Mouse (Mus musculus) gastrocnemius, postnatal 10 days (tissue): ENCODE results near the gene Capn12. TPM values are rescaled to one million over a fixed set of nuclear protein-coding genes. Genes with fewer than 3 reads are reported as not detected.
A peak's percentile ranks its signal among the peaks of the same experiment; 100 is the strongest.
"Not testable (repeated sequence)": the region's sequence is repeated elsewhere in the genome, so short reads cannot be mapped to it uniquely, and the experiment has no call there.

ENCODE experiments used
- DNase-seq: peaks from one replicate; pipeline ENCODE4 v3.0.0; 2021; ENCODE audit warnings: mixed read lengths
- total RNA-seq, 2 experiments: library from RNA; stranded (reverse); gene quantifications; 2 replicates each; pipeline ENCODE4 v1.2.3; 2021

Capn12 gene
- total RNA-seq, 2 experiments from 2014 or later, result 0.23 to 0.27 TPM

DNA sequence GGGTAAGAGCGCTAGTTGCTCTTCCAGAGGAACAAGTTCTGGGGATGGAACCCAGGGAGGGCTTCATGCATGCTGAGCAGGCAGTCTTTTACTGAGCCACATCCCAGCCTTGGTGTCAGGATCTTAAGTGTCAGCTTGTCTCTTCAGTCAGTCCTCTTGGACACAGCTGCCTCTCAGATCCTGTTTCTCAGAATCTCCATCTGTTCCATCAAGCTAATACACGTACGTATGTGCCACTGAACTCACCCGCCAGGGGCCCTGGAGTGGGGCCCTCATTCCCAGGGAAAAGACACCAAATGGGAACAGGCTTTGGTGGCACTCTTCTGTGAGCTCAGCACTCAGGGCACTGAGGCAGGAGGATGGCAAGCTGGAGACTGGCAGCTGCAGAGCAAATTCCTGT is 3.4 kb upstream of the Capn12 start:
- DNase-seq, result no peak

- DNase-seq, result no peak
Measured at GRCm38 (mm10) chr7:28879606-28880005, 1.6 kb upstream of the Capn12 start.

DNA sequence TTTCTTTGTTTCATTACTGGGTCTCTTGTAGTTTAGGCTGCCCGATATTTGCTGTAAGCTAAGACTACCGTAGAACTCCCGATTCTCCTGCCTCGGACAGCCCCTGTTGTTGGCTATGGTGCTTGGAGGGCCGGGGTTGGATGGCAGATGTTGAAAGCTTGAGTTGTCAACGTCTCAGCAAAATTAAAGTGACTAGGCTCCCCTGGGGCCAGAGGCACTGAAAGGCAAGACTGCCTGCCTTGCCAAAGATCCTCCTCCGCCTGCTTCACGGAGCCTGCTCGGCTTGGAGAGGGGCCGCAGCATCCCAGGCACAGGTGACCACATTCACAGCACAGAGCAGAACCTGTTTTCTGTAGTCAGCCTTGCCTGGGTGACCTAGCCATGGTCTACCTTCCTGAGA is 668 bp upstream of the Capn12 start:
- DNase-seq, result no peak

DNA sequence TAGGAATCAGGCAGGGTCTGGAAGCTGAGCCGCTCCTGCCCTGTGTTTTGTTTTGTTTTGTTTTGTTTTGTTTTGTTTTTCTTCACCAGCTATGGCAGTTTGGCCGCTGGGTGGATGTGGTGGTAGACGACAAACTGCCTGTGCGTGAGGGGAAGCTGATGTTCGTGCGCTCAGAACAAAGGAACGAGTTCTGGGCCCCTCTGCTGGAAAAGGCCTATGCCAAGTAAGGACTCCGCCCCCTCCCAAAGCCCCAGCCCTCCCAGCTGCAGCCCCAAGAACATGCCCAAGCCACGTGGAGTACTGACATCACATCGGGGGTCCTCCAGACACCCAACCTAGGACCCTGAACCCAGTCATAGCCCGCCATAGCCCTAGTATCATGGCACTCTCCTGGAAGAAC is 1.8 kb downstream of the Capn12 start:
- no peak for DNase-seq

DNA sequence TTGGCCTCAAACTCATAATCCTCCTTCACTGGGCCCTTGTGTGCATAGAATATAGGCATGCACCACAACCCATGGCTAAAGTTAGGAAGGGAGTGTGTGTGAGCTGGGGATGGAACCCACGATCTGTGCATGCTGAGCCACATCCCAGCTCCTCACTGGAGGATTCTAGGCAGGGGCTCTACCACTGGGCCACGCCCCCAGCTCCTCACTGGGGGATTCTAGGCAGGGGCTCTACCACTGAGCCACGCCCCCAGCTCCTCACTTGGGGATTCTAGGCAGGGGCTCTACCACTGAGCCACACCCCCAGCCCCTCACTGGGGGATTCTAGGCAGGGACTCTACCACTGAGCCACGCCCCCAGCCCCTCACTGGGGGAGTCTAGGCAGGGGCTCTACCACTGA is 2.5 kb downstream of the Capn12 start:
- not testable (repeated sequence) for DNase-seq

GRCm38 (mm10) chr7:28886486-28886885 is 5.3 kb downstream of the Capn12 start:
- DNase-seq, result no peak

DNA sequence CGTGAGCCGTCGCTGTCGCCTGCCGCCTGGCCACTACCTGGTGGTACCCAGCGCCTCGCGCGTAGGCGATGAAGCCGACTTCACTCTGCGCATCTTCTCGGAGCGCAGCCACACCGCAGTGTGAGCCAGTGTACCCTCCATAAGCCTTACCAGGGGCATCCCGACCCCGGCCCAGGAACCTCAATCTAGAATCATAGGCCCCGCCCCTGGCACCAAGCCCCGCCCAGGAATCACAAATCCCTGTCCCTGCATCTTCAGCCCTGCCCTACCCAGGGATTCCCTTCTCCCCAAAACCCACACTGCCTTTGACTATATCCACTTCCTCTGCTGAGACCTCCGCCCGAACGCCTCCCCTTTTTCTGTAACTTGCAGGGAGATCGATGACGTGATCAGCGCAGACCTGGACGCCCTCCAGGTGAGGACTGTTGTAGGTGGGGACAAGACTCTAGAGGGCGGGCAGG is 7.5 kb downstream of the Capn12 start:
- DNase-seq, result no peak

DNA sequence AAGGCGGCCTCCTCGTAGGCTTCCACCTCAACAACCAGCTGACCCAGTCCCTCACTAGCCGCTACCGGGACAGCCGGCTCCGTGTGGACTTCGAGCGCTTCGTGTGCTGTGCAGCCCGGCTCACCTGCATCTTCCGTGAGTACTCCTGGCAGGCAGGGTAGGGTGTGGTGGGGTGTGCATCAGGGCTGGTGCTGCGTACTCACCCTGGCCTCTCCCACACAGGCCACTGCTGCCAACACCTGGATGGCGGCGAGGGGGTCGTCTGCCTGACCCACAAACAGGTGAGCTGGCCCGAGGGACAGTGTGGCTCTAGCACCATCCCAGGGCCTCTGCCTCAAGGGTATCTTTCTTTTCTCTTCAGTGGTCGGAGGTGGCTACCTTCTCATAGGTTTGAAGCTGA is 11.4 kb downstream of the Capn12 start:
- DNase-seq, result no peak

- peak; percentile 53 for DNase-seq
Measured at GRCm38 (mm10) chr7:28893643-28894265, 12.5 kb downstream of the Capn12 start.

- no peak for DNase-seq
Measured at GRCm38 (mm10) chr7:28894942-28895341, 13.7 kb downstream of the Capn12 start.

- DNase-seq, result no peak
Measured at GRCm38 (mm10) chr7:28897661-28898060, 16.4 kb downstream of the Capn12 start.

GRCm38 (mm10) chr7:28899972-28900371 is 18.8 kb downstream of the Capn12 start:
- DNase-seq, result no peak

GRCm38 (mm10) chr7:28901311-28902125 is 20.3 kb downstream of the Capn12 start:
- DNase-seq, result no peak

DNA sequence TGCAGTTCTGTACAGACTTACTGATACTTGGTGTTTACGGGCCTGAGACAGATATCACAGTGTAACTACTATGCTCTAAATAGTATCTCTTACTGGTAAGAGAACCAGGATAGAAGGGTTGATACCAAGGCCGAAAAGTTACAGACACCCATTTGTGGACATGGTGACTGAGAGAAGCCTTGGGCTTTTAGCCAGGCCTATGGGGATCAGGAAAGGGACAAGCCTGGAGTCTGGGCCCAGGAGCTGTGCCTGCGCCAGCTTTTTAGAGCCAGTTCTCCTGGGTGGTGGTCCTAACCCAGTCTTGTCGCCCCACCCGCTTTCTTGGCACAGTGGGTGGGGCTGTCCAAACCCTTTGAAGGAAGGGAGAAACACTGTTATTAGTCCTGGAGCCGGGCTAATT is 21.0 kb downstream of the Capn12 start:
- no peak for DNase-seq

- DNase-seq, result no peak
Measured at GRCm38 (mm10) chr7:28902809-28903208, 21.6 kb downstream of the Capn12 start.

DNA sequence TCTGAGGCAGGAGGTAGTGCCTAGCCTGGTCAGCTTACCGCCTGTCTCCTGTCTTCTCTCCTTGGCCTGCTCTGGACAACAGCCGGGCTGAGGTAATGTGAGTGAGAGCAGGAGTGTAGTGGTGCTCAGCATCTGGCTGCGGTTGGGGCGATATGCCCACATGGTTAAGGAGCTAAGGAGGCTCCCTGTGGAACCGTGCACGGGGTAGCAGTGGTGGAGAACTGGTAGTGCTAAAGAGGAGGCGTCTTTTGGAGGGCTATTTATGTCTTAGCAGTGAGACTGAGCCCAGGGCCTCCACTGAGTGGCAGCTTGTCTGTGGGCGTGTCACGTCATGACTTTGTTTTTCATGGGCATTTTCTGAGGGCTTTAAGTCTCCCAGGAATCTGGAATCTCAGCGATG is 22.6 kb downstream of the Capn12 start:
- no peak for DNase-seq

DNA sequence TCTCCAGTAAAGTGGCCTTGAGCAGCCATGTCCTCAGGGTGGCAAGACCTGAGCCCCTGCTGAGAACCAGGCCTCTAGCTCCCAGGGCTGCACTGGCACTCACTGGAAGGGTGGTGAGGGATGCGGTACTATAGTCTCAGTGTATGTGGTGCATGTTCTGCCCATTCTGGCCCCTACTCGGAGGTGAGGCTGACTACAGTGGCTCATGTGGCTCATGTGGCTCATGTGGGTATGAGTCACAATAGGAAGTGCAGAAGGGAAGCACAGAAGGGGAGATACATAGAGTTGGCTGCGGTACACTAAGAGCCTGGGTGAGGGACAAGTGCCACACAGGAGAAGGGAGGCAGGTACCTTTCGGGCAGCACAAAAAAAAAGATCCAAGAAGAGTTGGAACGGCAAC is 26.0 kb downstream of the Capn12 start:
- DNase-seq, result no peak

DNA sequence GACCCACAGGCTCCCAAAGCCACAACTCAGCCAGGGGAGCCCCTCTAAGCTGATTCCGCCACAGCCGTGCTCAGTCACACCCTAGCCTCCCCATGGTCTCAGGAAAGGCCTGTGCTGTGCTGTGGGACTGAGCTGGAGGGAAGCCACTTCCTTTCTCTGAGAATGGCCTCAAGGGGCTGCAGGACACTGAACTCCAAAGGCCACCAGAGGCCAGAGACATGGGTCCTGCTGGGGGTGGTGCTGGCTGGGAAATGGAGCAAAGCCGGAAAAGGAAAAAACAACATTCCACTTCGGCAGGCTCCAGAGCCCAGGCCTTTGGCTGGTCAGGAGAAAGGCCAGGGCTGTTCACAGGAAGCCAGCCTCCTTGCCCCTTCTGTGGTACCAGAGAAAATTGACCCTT is 30.4 kb downstream of the Capn12 start:
- DNase-seq, result no peak

GRCm38 (mm10) chr7:28913171-28913570 is 31.9 kb downstream of the Capn12 start:
- no peak for DNase-seq

GRCm38 (mm10) chr7:28916491-28916890 is 35.3 kb downstream of the Capn12 start:
- no peak for DNase-seq

- peak; percentile 78 for DNase-seq
Measured at GRCm38 (mm10) chr7:28917503-28918426, 36.5 kb downstream of the Capn12 start.

DNA sequence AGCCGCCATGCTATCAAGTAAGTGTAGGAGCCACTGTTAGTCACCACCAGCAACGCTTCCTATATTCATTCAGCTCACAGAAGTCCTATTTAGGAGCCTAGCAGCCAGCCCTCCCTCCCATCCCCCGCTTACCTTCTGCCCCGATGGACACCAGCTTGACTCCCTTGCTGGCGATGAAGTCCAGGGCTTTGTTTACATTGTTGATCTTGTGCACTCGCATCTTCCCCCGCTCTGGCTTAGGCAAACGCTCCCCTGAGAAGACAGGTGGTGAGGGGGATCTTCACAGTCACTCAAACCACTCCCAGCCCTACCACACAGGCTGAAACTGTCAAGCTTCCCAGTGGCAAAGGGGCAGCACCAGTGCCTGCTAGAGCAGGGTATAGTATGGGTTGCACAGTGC is 37.3 kb downstream of the Capn12 start:
- no peak for DNase-seq

DNA sequence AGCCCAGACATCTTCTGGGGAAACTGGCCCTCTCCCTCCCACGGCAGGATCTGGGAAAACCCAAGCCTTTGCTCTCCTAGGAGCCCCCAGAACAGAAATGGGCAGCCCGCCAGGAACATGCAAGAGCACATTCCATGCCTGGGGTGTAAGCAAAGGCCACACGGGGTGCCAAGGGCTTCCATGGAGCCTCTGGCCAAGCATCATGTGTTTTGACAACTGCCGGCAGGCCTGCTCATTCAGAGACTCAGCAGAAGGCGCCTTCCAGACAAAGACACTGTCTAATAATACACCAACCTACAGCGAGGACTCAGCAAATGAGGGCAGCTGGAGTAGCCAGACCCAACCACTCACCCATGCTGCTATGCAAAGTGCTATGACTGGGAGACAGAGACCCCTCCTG is 38.6 kb downstream of the Capn12 start:
- DNase-seq, result peak; percentile 88
